Mouse (Mus musculus): ENCODE results near the gene Bpifb1. TPM values are rescaled to one million over a fixed set of nuclear protein-coding genes. Genes with fewer than 3 reads are reported as not detected.
"Not testable (repeated sequence)": the region's sequence is repeated elsewhere in the genome, so short reads cannot be mapped to it uniquely, and the experiment has no call there.

Bpifb1 gene
- polyA plus RNA-seq, 1 experiment, result not detected

DNA sequence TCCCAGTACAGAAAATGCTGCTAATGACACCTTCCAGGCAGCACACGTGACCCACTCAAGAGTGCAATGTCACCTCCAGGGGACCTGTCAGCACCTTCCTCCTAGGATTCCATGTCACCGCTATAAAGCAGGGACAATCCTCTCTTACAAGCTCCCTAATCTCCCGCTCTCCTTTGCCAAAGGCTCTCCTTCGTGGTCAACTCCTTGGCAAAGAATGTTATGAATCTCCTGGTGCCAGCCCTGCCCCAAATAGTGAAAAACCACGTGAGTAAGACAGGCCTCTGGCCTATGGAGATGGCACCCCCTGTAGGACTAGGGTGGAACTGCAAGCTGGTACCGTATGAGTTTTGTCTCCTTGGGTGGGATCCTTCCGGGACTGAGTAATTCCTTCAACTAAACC is 16.3 kb downstream of the Bpifb1 start:
- no peak for DNase-seq (ENCODE audit: low read depth, low spot score)
- 58% methylated on average over 7 of the region's 7 CpGs for WGBS

DNA sequence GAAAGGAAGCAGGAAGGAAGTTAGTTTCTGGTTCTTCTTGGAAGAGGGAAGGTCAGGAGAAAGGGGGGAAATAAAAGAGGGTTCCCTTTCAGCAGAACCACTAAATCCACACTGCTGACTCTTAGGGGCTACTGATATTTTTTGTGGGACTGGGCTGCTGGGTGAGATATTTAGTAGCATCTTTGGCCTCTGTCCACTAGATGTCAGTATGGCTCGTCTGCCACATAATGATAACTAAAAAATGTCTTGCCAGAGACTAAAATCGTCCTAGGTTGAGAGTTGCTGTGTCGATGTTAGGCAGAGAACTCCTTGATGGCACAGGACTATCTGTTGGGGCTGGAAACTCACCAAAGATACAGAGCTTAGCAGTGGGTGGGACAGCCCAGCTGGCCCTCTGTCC is 18.5 kb downstream of the Bpifb1 start:
- no peak for DNase-seq (ENCODE audit: low read depth, low spot score)
- 4% methylated on average over 3 of the region's 3 CpGs for WGBS

DNA sequence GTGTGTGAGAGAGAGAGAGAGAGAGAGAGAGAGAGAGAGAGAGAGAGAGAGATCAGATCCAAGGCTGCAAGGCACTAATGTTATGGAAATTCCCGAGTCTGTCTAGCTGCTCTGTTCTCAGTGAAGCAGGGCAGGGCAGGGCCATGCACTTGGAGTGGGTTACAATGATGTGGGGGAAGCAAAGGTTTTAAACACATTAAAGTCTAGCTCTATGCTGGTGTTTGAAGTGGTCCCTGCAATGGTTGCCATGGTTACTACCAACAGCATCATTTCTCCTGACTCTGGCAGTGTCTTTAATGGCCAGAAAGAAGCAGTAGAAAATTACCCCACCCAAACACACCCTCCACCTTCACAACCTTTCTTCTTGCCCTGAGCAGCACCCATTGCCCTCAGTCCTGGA is 20.5 kb downstream of the Bpifb1 start:
- WGBS, result 48% methylated on average over 1 of the region's 1 CpGs
- no peak for DNase-seq (ENCODE audit: low read depth, low spot score)

DNA sequence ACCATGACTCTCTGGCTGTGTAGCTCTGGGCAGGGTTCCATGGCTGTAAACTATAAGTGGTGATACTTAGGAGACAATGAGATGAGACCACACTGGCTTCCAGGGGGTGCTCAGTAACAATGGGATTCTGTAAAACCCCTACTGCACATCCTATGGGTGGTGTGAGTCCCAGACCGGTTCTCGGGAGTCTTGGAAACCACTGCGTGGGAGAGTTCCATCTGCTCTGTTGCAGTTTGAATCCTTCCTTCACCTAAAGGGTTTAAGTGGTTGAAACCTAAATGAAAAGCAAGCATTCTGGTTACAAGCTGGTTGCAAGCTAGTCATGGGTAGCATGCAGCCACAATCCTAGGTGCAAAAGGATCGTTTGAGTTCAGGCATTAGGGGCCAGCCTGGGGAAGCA is 21.3 kb downstream of the Bpifb1 start:
- 81% methylated on average over 4 of the region's 4 CpGs for WGBS

DNA sequence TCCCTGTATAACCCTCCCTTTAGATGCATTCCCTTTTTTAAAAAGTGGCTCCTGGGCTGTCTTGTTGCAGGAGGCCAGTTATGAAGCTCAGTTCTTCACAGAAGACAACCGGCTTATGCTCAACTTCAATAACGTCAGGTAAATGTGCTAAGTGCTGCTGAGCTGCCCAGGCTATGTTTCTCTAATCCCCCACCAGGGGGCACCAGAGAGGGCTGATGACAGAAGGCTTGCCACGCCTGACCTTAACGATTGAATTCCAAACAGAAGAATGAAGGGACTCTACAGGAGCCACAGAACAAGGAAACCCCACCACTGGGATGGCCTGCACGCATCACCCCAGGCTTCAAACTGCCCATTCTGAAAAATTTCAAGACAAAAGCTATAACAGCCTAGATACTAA is 24.6 kb downstream of the Bpifb1 start:
- WGBS, result 5% methylated on average over 5 of the region's 5 CpGs
- peak; percentile 62 for DNase-seq (ENCODE audit: low read depth, low spot score)

More for the DNA sequence above, 21.3 kb downstream of the Bpifb1 start:
- no peak for DNase-seq (ENCODE audit: low read depth, low spot score)

DNA sequence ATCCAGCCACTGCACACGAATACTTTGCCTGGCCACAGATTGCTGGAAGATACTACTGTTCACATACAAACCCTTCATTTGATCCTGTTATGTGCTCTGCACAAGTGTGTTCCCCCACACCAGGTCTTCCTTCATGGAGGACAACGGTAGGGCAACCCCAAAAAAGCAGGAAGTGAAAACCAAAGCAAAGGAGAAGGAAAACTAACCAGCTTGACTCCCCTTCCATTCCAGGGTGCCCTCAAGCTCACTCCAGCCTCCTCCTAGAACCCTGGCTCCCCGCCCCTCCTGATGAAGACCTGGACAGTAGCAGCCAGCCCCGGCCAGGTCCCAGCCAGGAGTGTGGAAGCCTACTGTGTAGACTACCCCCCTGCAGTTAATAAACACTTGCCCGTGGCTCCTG is 29.3 kb downstream of the Bpifb1 start:
- no peak for DNase-seq (ENCODE audit: low read depth, low spot score)
- WGBS, result 61% methylated on average over 5 of the region's 5 CpGs

DNA sequence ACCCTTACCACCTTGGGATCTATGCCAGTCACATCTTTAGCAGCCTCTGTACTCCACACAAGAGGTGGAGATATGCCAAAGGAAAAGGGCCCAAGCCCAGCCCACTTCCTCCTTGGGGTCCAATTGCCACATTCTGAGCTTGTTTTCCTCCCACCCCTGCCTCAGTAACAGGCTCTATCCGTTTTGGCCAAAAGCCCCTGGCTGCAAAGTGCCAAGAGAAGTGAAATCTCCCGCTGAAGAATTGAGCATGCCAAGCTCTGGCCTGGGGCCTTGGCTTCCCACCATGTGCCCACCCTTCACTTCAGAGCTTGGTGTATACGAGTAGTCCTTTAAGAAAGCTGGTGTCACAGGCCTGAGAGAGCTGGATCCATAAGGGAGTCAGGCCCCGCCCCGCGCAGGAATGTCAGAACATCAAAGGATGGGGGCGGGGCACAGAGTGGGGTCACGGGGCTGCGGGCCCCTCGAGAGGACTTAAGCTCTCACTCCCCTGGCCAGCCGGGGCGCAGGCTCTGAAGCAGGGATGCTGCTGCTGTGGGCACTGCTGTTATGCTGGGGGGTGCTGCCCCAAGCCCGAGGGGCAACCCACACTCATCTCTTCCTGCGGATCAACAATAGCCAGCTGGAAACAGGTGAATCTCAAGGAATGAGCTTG is 32.8 kb downstream of the Bpifb1 start, which contains the start of gene Bpifb5:
Gene Bpifb5, plus strand, starts transcription at position 478 of the 652 bp plus-strand sequence.
- DNase-seq (ENCODE audit: low read depth, low spot score), result no peak
- 8% methylated on average over 14 of the region's 14 CpGs for WGBS

DNA sequence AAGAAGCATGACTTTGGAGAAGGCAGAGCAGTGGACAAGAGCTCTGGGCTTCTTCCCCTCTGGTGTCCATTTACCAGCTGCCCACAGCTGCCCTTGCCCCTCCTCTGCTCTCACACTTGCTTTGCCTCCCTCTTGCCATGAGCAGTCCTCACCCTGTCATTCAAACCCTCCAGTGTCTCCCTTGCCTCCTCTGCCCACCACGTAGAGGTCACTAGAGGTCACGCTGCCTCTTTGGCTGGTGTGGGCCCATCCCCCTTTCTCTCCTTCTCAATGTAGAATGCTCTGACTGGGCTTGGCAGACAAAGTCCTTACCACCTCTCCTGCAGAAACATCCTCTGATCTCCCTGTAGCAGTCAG is 33.3 kb downstream of the Bpifb1 start:
- WGBS, result 38% methylated on average over 2 of the region's 2 CpGs
- DNase-seq (ENCODE audit: low read depth, low spot score), result no peak

DNA sequence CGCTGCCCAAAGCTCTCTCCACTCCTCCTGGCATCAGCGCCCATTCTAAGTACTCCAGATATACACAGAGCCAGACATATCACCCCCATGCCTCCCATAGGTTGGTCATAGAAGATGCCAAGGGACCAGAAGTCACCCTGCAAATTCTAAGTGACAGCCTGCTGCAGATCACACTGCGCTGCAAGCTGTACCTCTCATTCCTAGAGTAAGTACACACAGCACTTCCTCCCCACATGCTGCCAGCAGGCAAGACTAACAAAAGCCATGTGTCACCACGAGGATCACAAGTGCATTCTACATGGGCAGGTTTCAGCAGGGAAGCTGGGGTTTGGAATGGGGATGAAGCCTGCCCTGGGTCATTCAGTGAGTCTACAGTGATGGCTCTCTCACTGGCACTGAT is 36.4 kb downstream of the Bpifb1 start:
- WGBS, result 69% methylated on average over 4 of the region's 4 CpGs

DNA sequence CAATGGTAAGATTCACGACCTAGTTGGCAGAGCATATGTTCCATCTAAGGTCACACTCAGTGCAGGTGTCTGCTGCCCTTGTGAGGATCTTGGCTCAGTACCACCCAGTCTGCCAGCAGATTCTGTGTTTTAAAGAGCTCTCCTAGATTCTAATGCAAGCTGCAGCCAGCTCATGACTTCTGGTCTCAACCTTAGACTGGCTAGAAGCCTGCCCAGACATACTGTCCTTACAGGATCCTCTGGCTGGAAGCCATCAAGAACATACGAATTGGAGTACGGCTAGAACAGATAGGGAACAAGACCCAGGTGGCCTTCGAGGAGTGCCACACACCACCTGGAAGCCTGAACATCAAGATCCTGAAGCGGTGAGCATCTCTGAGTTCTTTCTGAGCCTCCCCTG is 37.2 kb downstream of the Bpifb1 start:
- DNase-seq (ENCODE audit: low read depth, low spot score), result no peak
- WGBS, result 86% methylated on average over 5 of the region's 5 CpGs

More for the DNA sequence above, 36.4 kb downstream of the Bpifb1 start:
- DNase-seq (ENCODE audit: low read depth, low spot score), result no peak

DNA sequence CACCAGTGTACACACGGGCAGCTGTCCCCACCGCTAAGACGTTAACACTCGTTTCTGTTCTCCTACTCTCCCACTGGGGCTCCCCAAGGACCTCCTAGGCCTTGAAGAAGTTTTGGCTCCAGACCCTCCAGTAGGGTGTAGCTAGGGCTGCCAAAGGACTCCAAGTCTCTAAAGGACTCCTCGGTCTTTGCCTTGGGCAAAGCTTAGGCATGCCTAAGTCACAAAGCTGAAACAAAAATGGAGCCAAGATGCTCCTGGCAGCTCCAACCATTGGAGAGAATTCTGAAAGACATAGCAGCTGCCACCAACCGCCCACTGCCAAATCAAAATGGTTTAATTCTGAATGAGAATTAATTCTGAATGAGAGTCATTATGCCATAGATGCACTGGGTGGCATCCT is 42.8 kb downstream of the Bpifb1 start:
- WGBS, result 87% methylated on average over 6 of the region's 6 CpGs
- no peak for DNase-seq (ENCODE audit: low read depth, low spot score)

DNA sequence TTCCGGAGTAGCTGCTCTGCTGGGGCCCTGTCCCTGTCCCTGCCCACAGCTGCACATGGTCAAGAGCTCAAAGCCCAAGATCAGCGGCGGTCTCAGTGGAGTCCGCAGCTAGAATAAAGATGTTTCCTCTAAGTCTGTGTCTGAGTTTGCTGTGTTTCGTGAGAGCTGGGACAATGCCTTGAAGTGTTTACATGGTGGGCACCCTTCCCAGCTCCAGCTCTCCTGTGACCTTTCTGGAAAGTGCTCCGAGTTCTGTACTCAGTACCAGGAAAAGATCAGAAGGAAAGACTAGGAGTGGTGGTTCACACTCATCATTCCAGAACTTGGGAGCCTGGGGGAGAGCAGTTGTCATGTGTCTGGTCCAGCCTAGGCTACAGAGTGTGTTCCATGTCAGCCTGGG is 50.2 kb downstream of the Bpifb1 start:
- DNase-seq (ENCODE audit: low read depth, low spot score), result no peak
- WGBS, result 72% methylated on average over 6 of the region's 6 CpGs

DNA sequence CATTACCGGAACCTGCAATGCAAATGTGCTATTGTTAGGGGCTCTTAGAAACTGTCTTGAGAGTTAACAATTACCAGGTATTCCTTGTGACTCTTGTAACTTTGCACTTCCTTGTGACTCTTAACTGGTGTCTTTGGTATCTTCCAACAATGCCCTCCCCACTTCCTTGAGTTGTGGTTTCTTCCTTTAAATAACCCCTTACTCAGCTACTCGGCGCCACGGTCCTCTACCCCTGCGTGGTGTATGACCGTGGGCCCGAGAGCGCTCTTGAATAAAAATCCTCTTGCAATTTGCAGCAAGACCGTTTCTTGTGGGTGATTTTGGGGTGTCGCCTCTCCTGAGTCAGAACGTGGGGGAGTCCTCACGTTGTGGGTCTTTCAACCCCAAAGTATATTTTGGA is 52.1 kb downstream of the Bpifb1 start:
- 94% methylated on average over 12 of the region's 12 CpGs for WGBS
- not testable (repeated sequence) for DNase-seq (ENCODE audit: low read depth, low spot score)

DNA sequence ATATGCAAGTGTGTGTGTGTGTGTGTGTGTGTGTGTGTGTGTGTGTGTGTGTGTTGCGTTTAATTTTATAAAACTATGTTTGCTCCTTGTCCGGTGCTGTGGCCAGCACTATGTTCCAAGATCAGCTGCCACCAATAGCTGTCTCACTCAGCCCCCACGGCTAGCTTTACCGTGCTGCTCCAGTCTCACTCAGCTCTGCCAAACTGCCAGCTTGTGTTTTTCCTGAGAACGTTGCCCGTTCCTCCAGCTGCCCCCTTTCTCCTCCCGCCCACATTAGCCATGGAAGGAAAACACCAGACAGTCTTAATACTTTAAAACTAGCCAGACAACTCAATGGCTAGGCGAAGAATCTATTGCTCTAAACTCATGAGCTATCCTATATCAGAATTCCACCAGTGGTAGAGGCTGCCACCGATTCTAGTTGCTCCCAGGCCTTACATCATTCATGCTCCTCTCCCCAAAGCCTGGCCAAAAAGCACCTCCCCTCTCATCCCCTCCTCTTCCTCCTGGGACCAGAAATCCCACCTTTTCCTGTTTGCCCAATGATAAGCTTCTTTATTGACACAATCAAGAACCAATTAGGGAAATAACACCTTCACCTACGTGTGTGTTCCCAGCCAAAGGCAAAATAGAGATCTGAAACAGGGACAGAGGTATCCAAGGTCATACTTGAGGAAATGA is 52.9 kb downstream of the Bpifb1 start:
- no peak for DNase-seq (ENCODE audit: low read depth, low spot score)
- WGBS, result 82% methylated on average over 10 of the region's 10 CpGs

DNA sequence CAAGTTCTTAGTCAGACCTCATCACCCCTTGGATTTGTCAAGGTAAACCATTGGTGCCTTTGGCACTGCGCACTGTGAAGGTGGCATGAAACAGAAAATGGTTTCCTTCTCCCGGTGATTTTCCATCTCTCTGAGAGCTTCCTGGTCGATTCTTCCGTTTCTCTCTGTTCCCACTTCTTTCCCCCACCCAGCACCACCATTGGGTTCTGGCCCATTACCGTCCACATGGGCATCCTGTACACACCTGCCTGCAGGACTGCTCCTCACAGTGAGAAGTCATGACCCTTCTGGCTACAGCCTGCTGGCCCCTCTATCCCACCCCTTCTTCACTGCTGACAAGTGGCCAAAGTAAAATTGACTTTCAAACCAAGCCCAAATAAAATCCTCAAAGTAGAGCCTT is 54.7 kb downstream of the Bpifb1 start:
- no peak for DNase-seq (ENCODE audit: low read depth, low spot score)
- WGBS, result 87% methylated on average over 5 of the region's 5 CpGs

DNA sequence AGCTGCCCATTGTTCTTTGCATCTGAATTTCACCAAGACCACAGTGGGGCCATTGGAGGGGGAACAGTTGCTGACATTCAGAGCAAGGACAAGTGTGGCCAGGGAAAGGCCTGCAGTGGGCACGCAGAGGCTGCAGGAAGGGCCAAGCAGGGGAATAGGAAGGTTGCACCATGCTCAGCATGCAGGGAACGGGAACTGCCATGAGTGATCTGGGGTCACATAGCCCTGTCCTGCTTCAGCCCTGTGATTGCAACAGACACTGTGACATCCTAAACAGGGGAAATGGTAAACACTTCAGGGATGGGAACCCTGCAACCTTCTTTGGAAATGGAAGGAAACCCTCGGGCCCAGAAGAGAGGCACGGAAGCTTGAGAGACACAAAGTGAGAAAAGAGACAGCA is 64.6 kb downstream of the Bpifb1 start:
- not testable (repeated sequence) for DNase-seq (ENCODE audit: low read depth, low spot score)
- 92% methylated on average over 2 of the region's 4 CpGs for WGBS

DNA sequence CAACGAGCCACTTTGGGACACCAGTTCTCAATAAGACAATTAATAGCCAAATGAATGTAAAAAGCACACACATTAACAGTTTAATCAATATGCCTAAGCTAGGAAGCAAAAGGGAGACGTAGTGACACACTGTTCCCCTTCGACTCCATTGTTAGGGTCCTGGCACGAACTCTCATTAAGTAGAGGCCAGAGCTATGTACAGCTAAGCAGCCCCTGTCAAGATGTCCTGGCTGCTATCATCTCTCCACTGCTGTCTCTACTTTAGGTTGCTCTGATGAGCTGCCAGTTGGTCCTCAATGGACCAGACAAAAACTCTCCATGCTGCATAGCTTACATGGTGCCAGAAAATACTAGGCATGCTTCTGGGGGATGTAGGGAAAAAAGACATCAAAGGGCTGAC is 65.2 kb downstream of the Bpifb1 start:
- WGBS, result 68% methylated on average over 4 of the region's 4 CpGs
- DNase-seq (ENCODE audit: low read depth, low spot score), result no peak

DNA sequence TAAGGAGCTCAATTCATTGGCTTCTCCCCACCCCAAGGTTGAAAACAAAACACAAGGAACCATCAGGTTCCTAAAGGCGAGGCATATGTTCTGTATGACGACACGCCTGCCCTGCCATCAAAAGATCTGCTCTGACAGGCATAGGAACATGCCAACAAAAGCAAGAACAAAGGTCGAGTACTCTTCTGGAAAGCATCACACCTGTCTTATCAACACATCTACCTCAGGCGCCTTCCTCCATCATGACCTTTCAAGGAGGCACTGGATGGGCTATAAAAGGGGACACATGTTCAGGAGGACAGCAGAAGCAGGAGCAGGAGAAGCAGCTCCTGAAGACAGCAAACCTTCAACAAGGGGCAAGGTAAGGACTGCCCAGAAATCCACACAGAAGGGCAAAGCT is 66.9 kb downstream of the Bpifb1 start, which contains the start of gene Bpifb9a:
Gene Bpifb9a, plus strand, starts transcription at position 301 of the 400 bp plus-strand sequence.
- WGBS, result 52% methylated on average over 5 of the region's 5 CpGs
- DNase-seq (ENCODE audit: low read depth, low spot score), result not testable (repeated sequence)

DNA sequence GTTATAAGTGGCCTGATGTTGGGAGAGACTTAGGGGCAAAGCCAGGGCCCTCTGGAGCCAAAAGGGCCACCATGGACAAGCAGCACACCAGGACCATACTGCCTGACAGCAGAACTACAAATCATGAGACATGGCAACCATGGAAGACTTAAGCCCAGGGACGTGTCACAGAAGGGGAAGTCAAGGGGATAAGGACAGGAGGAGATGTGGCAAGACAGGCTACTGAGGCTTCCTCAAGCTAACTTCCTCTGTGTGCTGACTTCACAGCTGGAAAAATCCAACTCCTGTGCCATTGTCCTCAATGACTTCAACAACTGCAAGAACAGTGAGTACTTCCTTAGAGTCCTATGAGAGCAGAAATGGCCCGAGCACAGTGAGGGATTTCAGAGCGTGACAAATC is 73.8 kb downstream of the Bpifb1 start:
- WGBS, result 75% methylated on average over 3 of the region's 3 CpGs
- not testable (repeated sequence) for DNase-seq (ENCODE audit: low read depth, low spot score)

Measured in large intestine, adult 2 months (tissue).